Mouse (Mus musculus) testis, adult 2 months (tissue): ENCODE data around the gene Kdm1b.

ENCODE experiments used
- CTCF ChIP-seq: fragments of 200-500 bp; IDR thresholded peaks from 2 replicates; pipeline ENCODE4 v1.5.1; 2012; ENCODE audit warnings: low read depth, mild to moderate bottlenecking, inconsistent platforms, low read length, moderate library complexity; ENCODE audit not compliant: control insufficient read depth, insufficient read depth, insufficient replicate concordance
- POLR2A ChIP-seq: fragments of 200-500 bp; IDR thresholded peaks from 2 replicates; pipeline ENCODE4 v1.6.1; 2012; ENCODE audit warnings: low read depth, mild to moderate bottlenecking, inconsistent platforms, low read length, moderate library complexity; ENCODE audit not compliant: control insufficient read depth

DNA sequence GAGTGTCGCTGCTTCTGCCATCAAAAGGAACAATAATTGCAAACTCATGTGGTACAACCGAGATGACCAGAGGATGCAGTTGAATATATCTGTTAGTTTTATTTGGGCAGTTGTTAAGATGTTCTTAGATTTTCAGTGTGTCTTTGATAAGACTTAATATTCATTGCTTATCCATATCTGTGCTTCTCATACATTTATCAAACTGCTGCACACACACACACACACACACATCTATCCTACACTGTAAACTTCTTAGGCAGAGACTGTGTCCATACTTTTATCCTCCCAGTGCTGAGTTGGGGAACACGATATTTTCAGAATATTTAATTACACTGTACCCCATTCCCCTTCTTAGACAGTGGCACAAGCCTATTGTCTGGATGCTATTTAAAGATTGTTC is 67.9 kb downstream of the Kdm1b start:
- TF ChIP-seq POLR2A (no peak), CTCF (no peak)
